ENCODE assay signal across 8 mouse cellular contexts in genomic region chr10:99269301-99269701, GRCm38 (mm10). TPM values are rescaled to one million over a fixed set of nuclear protein-coding genes. Genes with fewer than 3 reads are reported as not detected.
A peak's percentile ranks its signal among the peaks of the same experiment; 100 is the strongest.
DNase-seq lines count a peak whose midpoint lies in the region; ATAC-seq and TF ChIP-seq lines count a peak whose summit lies in the region.

No protein-coding gene starts in this region.

- peaks cover 18% of the 10 kb centered on the region for H3K4me1 ChIP-seq in kidney, adult 2 months (ENCODE audit: control insufficient read depth, insufficient read depth, low read length)
- peaks cover 32% of the 10 kb centered on the region for H3K4me1 ChIP-seq in hindbrain, embryonic 13.5 days (replicated peaks)
- peaks cover 61% of the 10 kb centered on the region for H3K4me1 ChIP-seq in midbrain, embryonic 10.5 days

- H3K36me3 ChIP-seq in kidney, adult 2 months (ENCODE audit: control insufficient read depth, insufficient read depth, low read length): peaks cover 4% of the 10 kb centered on the region; the same call in 1 of the 2 replicates
- peaks cover 5% of the 10 kb centered on the region for H3K36me3 ChIP-seq in hindbrain, embryonic 13.5 days
- peaks cover 10% of the 10 kb centered on the region for H3K36me3 ChIP-seq in midbrain, embryonic 10.5 days

- no peak for DNase-seq in kidney, adult 2 months
- no peak for DNase-seq in kidney, adult 11 months
- DNase-seq in embryo, embryonic 11 days: peak; percentile 75
- peak; percentile 58 for DNase-seq in midbrain, embryonic 10.5 days (ENCODE audit: low spot score)
- no peak for DNase-seq in urinary bladder, postnatal 14 days (ENCODE audit: low spot score)
- no peak for DNase-seq in right cerebral cortex, postnatal 4 days
- no peak for DNase-seq in frontal cortex, postnatal 36 days (ENCODE audit: low spot score in 2 of 2)

- H3K4me2 ChIP-seq in hindbrain, embryonic 13.5 days: 0 out of 2 replicates have a peak overlapping the region, but pooled peaks have one; percentile 17

- no peak overlapping the region for H3K9ac ChIP-seq in hindbrain, embryonic 13.5 days

- no peak for TF ChIP-seq POLR2A in kidney, adult 2 months (IDR thresholded peaks at IDR 0.05; ENCODE audit: low read depth, low read length)

- no peak overlapping the region for H3K4me3 ChIP-seq in kidney, adult 2 months (ENCODE audit: insufficient read depth, low read depth, low read length)
- no peak overlapping the region for H3K4me3 ChIP-seq in hindbrain, embryonic 13.5 days
- H3K4me3 ChIP-seq in midbrain, embryonic 10.5 days: peak overlapping the region; percentile 20; the same call in 1 of the 2 replicates

- peak overlapping the region; percentile 74 for H3K27ac ChIP-seq in kidney, adult 2 months (ENCODE audit: insufficient read depth, low read depth, low read length)
- peak overlapping the region; percentile 49 for H3K27ac ChIP-seq in hindbrain, embryonic 13.5 days
- H3K27ac ChIP-seq in midbrain, embryonic 10.5 days (replicated peaks): peak overlapping the region; percentile 77

- no peaks in the 10 kb centered on the region for H3K27me3 ChIP-seq in kidney, adult 2 months (replicated peaks; ENCODE audit: control insufficient read depth, insufficient read depth, low read length)
- H3K27me3 ChIP-seq in hindbrain, embryonic 13.5 days: peaks cover 37% of the 10 kb centered on the region
- H3K27me3 ChIP-seq in midbrain, embryonic 10.5 days (ENCODE audit: low read depth, poor library complexity, severe bottlenecking): peaks cover 49% of the 10 kb centered on the region

- TF ChIP-seq CTCF in kidney, adult 2 months (conservative IDR thresholded peaks at IDR 0.05; ENCODE audit: insufficient read depth, insufficient read length, low read depth, low read length): no peak

- WGBS in kidney, adult 2 months: 51% methylated on average over 4 of the region's 4 CpGs
- WGBS in hindbrain, embryonic 13.5 days: 4% methylated on average over 4 of the region's 4 CpGs
- WGBS in midbrain, embryonic 10.5 days: 12% methylated on average over 4 of the region's 4 CpGs

- ATAC-seq in hindbrain, embryonic 13.5 days (ENCODE audit: low FRiP score): peak; percentile 29; the same call in 1 of the 2 replicates

- no peaks in the 10 kb centered on the region for H3K9me3 ChIP-seq in hindbrain, embryonic 13.5 days
- H3K9me3 ChIP-seq in midbrain, embryonic 10.5 days (replicated peaks): no peaks in the 10 kb centered on the region

RNA-seq across cellular contexts. Expression of gene Dusp6, which starts 6.3 kb away (rescaled TPM):
- 46.6 and 50.5 TPM in 2 replicates for polyA plus RNA-seq in kidney, adult 2 months (2012; rRNA removed)
- 27.2 and 27.7 TPM in 2 replicates for polyA plus RNA-seq in hindbrain, embryonic 13.5 days (2015; fragmentation: Nextera tagmentation; extraction: Ambion mirVana)
- polyA plus RNA-seq in midbrain, embryonic 10.5 days (2016; fragmentation: Nextera tagmentation; extraction: Ambion mirVana): 52.1 and 66.0 TPM in 2 replicates

Comparison
In these comparisons a context has a peak if more than half of its experiments do, and no peak if none do; other contexts are left out.
1. DNase-seq: peak in embryo, embryonic 11 days (single experiment) and midbrain, embryonic 10.5 days (single experiment); none in kidney, adult 2 months (single experiment), kidney, adult 11 months (single experiment), urinary bladder, postnatal 14 days (single experiment), right cerebral cortex, postnatal 4 days (single experiment) and frontal cortex, postnatal 36 days (0 of 2).
2. Peak in every context shown above with its lines, with median percentiles within 50 percentile points of each other: H3K27ac ChIP-seq.